Mouse (Mus musculus): ENCODE measurements around the gene Nfkb1.

- TF ChIP-seq CTCF (IDR thresholded peaks at IDR 0.05), result no peak
- TF ChIP-seq EP300 (IDR thresholded peaks at IDR 0.05), result no peak
These were observed 59.5 kb downstream of the Nfkb1 start for GRCm38 (mm10) chr3:135631856-135632255.
